Comparison of ENCODE assay signal across 33 mouse cellular contexts in the genomic region with DNA sequence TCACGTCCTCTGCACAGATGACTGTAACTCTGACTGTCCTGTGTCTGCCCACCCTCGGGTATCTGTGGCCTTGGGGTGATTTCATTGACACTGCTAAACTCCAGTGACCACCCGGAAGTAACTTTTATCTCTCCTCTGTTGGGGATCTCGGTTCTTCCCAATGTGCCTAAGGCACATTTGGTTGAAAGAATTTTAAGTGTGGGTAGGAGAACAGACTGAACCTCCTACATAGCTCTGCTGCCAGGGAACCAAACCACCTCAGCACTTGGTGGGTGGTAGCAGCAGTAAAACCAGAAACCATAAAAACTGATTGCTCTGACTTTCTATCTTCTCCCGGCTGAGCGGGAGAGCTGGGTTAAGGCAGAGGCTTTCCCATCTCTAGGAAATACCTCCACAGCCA. TPM values are rescaled to one million over a fixed set of nuclear protein-coding genes. Genes with fewer than 3 reads are reported as not detected.
DNase-seq lines count a peak whose midpoint lies in the region; ATAC-seq and TF ChIP-seq lines count a peak whose summit lies in the region.
"Had no signal": no experiment of that assay in that cellular context is flagged by ENCODE, and none has a peak within 500 bp of the region (broad histone marks: within the 10 kb centered on the region; RNA-seq: fewer than 3 reads in every experiment).

No protein-coding gene starts in this region.

- H3K4me3 ChIP-seq in left cerebral cortex, adult 2 months, result no peak overlapping the region
- H3K4me3 ChIP-seq: embryonic facial prominence, embryonic 13.5 days; hindbrain, embryonic 12.5 days; intestine, embryonic 15.5 days; liver, embryonic 12.5 days; midbrain, embryonic 12.5 days had no signal

- intact Hi-C loops in left cerebral cortex, adult 2 months (cut with DNase I), result no loop called here
- intact Hi-C loops in left cerebral cortex, postnatal 10 days (cut with DNase I), result no loop called here

- no peak for TF ChIP-seq CTCF in left cerebral cortex, adult 2 months (IDR thresholded peaks at IDR 0.05)

- peak; percentile 88 for ATAC-seq in frontal cortex, adult (ENCODE audit: low TSS enrichment)
- ATAC-seq: forebrain, postnatal 0 days; hindbrain, postnatal 0 days; intestine, embryonic 15.5 days; liver, embryonic 12.5 days; liver, postnatal 0 days had no signal

- peak overlapping the region; percentile 83 for H3K27ac ChIP-seq in left cerebral cortex, adult 2 months
- H3K27ac ChIP-seq: embryonic facial prominence, embryonic 13.5 days; hindbrain, embryonic 12.5 days; hindbrain, postnatal 0 days; intestine, embryonic 15.5 days; kidney, postnatal 0 days; liver, embryonic 12.5 days; midbrain, embryonic 12.5 days had no signal

- no peak for DNase-seq in frontal cortex, postnatal 25 days (ENCODE audit: low spot score in 2 of 2)
- peak in 1 of 2 experiments; percentile 53 for DNase-seq in left cerebral cortex, adult 2 months (ENCODE audit: extremely low spot score in 1 of 2, low spot score in 2 of 2)
- DNase-seq in left cerebral cortex, postnatal 10 days (ENCODE audit: extremely low spot score in 1 of 2, low spot score in 2 of 2), result no peak
- DNase-seq in right cerebral cortex, postnatal 25 days, result peak; percentile 56
- no peak for DNase-seq in right cerebral cortex, postnatal 10 days (ENCODE audit: low spot score in 2 of 2)
- DNase-seq in telencephalon, adult 2 months (ENCODE audit: low read depth, low spot score), result peak; percentile 87
- DNase-seq in kidney, adult 18-20 months, result no peak
- DNase-seq: adrenal gland, adult 8-10 months; cerebellum, adult 9-10 months; cerebellum, postnatal 36 days; embryo, embryonic 11 days; forebrain, postnatal 0 days; gastrocnemius, postnatal 36 days; heart, adult 18-20 months; heart, postnatal 36 days; kidney, adult 8-10 months; kidney, postnatal 4 days; liver, postnatal 0 days; lung, postnatal 36 days; retina, postnatal 1 day; spleen, adult 18-20 months; thymus, adult 18-20 months; thymus, postnatal 25 days had no signal

RNA-seq across cellular contexts. Expression of gene Mtfp1, which starts 10.2 kb away (rescaled TPM):
- total RNA-seq in left cerebral cortex, adult 2 months (2021), result 100 to 1,000 TPM in 1 of 2 experiments, 10 to 100 TPM in 1; 91.0 to 101 TPM
- total RNA-seq in left cerebral cortex, postnatal 10 days (2021), result 10 to 100 TPM; 59.4 to 73.7 TPM

RNA-seq across cellular contexts. Expression of gene Sec14l2, which starts 17.8 kb away (rescaled TPM):
- 10 to 100 TPM; 37.7 to 45.2 TPM for total RNA-seq in left cerebral cortex, adult 2 months (2021)
- 10 to 100 TPM; 14.0 to 14.4 TPM for total RNA-seq in left cerebral cortex, postnatal 10 days (2021)

RNA-seq across cellular contexts. Expression of gene Rnf215, which starts 29.6 kb away (rescaled TPM):
- total RNA-seq in left cerebral cortex, adult 2 months (2021), result 10 to 100 TPM; 32.1 to 32.6 TPM
- total RNA-seq in left cerebral cortex, postnatal 10 days (2021), result 10 to 100 TPM; 43.4 to 45.8 TPM

RNA-seq across cellular contexts. Expression of gene Sec14l3, which starts 40.8 kb away (rescaled TPM):
- 1 to 10 TPM; 1.3 to 1.4 TPM for total RNA-seq in left cerebral cortex, adult 2 months (2021)
- 1 to 10 TPM; 2.3 to 3.6 TPM for total RNA-seq in left cerebral cortex, postnatal 10 days (2021)
- total RNA-seq: CH12.LX; gastrocnemius, postnatal 36 days; heart, postnatal 36 days; megakaryocyte, adult 5-6 weeks had no signal

RNA-seq across cellular contexts. Expression of gene Ccdc157, which starts 54.6 kb away (rescaled TPM):
- total RNA-seq in left cerebral cortex, adult 2 months (2021), result 10 to 100 TPM; 16.4 to 17.9 TPM
- total RNA-seq in left cerebral cortex, postnatal 10 days (2021), result 10 to 100 TPM; 13.8 to 15.5 TPM

Comparison
In these comparisons a context has a peak if more than half of its experiments do, and no peak if none do; other contexts are left out.
1. DNase-seq: peak in right cerebral cortex, postnatal 25 days (single experiment) and telencephalon, adult 2 months (single experiment); none in frontal cortex, postnatal 25 days (0 of 2), left cerebral cortex, postnatal 10 days (0 of 2), right cerebral cortex, postnatal 10 days (0 of 2) and kidney, adult 18-20 months (single experiment).